ENCODE assay signal across 8 mouse cellular contexts in genomic region chr10:43751881-43752675, GRCm38 (mm10).
DNase-seq lines count a peak whose midpoint lies in the region; ATAC-seq and TF ChIP-seq lines count a peak whose summit lies in the region.
"Had no signal": no experiment of that assay in that cellular context is flagged by ENCODE, and none has a peak within 500 bp of the region (broad histone marks: within the 10 kb centered on the region; RNA-seq: fewer than 3 reads in every experiment).

No protein-coding gene starts in this region.

- 0 out of 2 replicates have a peak overlapping the region, but pooled peaks have one; percentile 39 for H3K27ac ChIP-seq in MEL (ENCODE audit: control insufficient read depth, low read depth, low read length)
- no peak overlapping the region for H3K27ac ChIP-seq in hindbrain, embryonic 11.5 days (ENCODE audit: low read depth, low read length)
- no peak overlapping the region for H3K27ac ChIP-seq in thymus, adult 2 months (ENCODE audit: control insufficient read depth, insufficient read depth, low read length)
- H3K27ac ChIP-seq: embryonic facial prominence, embryonic 13.5 days had no signal

- no peak for TF ChIP-seq CTCF in MEL (IDR thresholded peaks at IDR 0.05 in 2 of 3, conservative IDR thresholded peaks at IDR 0.05 in 1 of 3; ENCODE audit: control insufficient read depth in 1 of 3, insufficient read depth in 1 of 3, low read depth in 2 of 3, low read length in 3 of 3, poor library complexity in 1 of 3, severe bottlenecking in 1 of 3)
- no peak for TF ChIP-seq CTCF in thymus, adult 2 months (IDR thresholded peaks at IDR 0.05; ENCODE audit: borderline replicate concordance, control insufficient read depth, extremely low read depth, insufficient read depth, low read length, poor library complexity)

- no peaks in the 10 kb centered on the region for H3K27me3 ChIP-seq in MEL (ENCODE audit: control insufficient read depth in 1 of 2, insufficient read depth in 2 of 2, low read length in 2 of 2)
- no peaks in the 10 kb centered on the region for H3K27me3 ChIP-seq in hindbrain, embryonic 11.5 days (ENCODE audit: control insufficient read depth, insufficient read depth, low read length)
- H3K27me3 ChIP-seq in thymus, adult 2 months (ENCODE audit: control insufficient read depth, insufficient read depth, low read length), result no peaks in the 10 kb centered on the region
- H3K27me3 ChIP-seq: embryonic facial prominence, embryonic 13.5 days had no signal

- peak; percentile 88 for DNase-seq in MEL (ENCODE audit: low read depth, low spot score)
- DNase-seq in adrenal gland, adult 2 months, result peak; percentile 49
- DNase-seq in frontal cortex, postnatal 10 days (ENCODE audit: low spot score in 2 of 2), result peak; percentile 39 to 60
- DNase-seq in hindbrain, embryonic 11.5 days (ENCODE audit: low spot score), result peak; percentile 28
- DNase-seq in layer of hippocampus, postnatal 14 days (ENCODE audit: low spot score in 2 of 2), result peak; percentile 35 to 56
- DNase-seq in thymus, adult 2 months, result no peak

- peaks cover 0 to 8% of the 10 kb centered on the region in 2 experiments; a peak in 3 of 4 replicates for H3K4me1 ChIP-seq in MEL (ENCODE audit: control insufficient read depth in 1 of 2, insufficient read depth in 2 of 2, low read length in 2 of 2)
- no peaks in the 10 kb centered on the region for H3K4me1 ChIP-seq in hindbrain, embryonic 11.5 days (replicated peaks; ENCODE audit: control insufficient read depth, insufficient read depth, low read length)
- peaks cover under 1% of the 10 kb centered on the region for H3K4me1 ChIP-seq in thymus, adult 2 months (replicated peaks; ENCODE audit: control insufficient read depth, insufficient read depth, low read length)

- no peaks in the 10 kb centered on the region for H3K9me3 ChIP-seq in MEL (replicated peaks; ENCODE audit: insufficient read depth, low read length)
- H3K9me3 ChIP-seq in hindbrain, embryonic 11.5 days (ENCODE audit: control insufficient read depth, low read length), result no peaks in the 10 kb centered on the region
- H3K9me3 ChIP-seq: embryonic facial prominence, embryonic 13.5 days had no signal

- H3K9ac ChIP-seq in MEL (ENCODE audit: control insufficient read depth, low read depth, low read length, poor library complexity, severe bottlenecking), result no peak overlapping the region
- no peak overlapping the region for H3K9ac ChIP-seq in hindbrain, embryonic 11.5 days (ENCODE audit: low read depth, low read length)
- H3K9ac ChIP-seq: embryonic facial prominence, embryonic 13.5 days had no signal

- TF ChIP-seq RAD21 in MEL (IDR thresholded peaks at IDR 0.05; ENCODE audit: low read depth, low read length), result no peak; the same call in 1 of the 2 replicates

- TF ChIP-seq EP300 in MEL (IDR thresholded peaks at IDR 0.05; ENCODE audit: low read depth in 1 of 2, low read length in 2 of 2), result peak in 1 of 2 experiments; percentile 78; a peak in 3 of 4 replicates

- peaks cover 0 to 7% of the 10 kb centered on the region in 2 experiments; a peak in 2 of 4 replicates for H3K36me3 ChIP-seq in MEL (ENCODE audit: control insufficient read depth in 1 of 2, insufficient read depth in 2 of 2, low read length in 2 of 2)
- H3K36me3 ChIP-seq in hindbrain, embryonic 11.5 days (ENCODE audit: control insufficient read depth, insufficient read depth, low read length), result no peaks in the 10 kb centered on the region
- H3K36me3 ChIP-seq in thymus, adult 2 months (ENCODE audit: control insufficient read depth, insufficient read depth, low read length), result no peaks in the 10 kb centered on the region
- H3K36me3 ChIP-seq: embryonic facial prominence, embryonic 13.5 days had no signal

- H3K4me3 ChIP-seq in MEL (ENCODE audit: control insufficient read depth in 1 of 2, insufficient read depth in 1 of 2, low read depth in 2 of 2, low read length in 2 of 2), result no peak overlapping the region
- no peak overlapping the region for H3K4me3 ChIP-seq in hindbrain, embryonic 11.5 days (ENCODE audit: low read depth, low read length)
- no peak overlapping the region for H3K4me3 ChIP-seq in thymus, adult 2 months (ENCODE audit: control insufficient read depth, insufficient read depth, low read length)
- H3K4me3 ChIP-seq: embryonic facial prominence, embryonic 13.5 days had no signal

- WGBS in hindbrain, embryonic 11.5 days, result 49% methylated on average over 5 of the region's 5 CpGs
- WGBS in thymus, adult 2 months, result 43% methylated on average over 5 of the region's 5 CpGs

- no peak overlapping the region for H3K4me2 ChIP-seq in hindbrain, embryonic 11.5 days (replicated peaks; ENCODE audit: low read depth, low read length)
- H3K4me2 ChIP-seq: embryonic facial prominence, embryonic 13.5 days had no signal

- no peaks in the 10 kb centered on the region for H3K79me2 ChIP-seq in MEL (ENCODE audit: control insufficient read depth, insufficient read depth, low read length, poor library complexity)

- TF ChIP-seq POLR2A in MEL (IDR thresholded peaks at IDR 0.05; ENCODE audit: control insufficient read depth in 1 of 2, insufficient read depth in 1 of 2, low read depth in 1 of 2, low read length in 2 of 2, poor library complexity in 1 of 2), result no peak
- no peak for TF ChIP-seq POLR2A in thymus, adult 2 months (IDR thresholded peaks at IDR 0.05; ENCODE audit: control insufficient read depth, extremely low read depth, insufficient read depth, low read length, poor library complexity)

- ATAC-seq in hindbrain, embryonic 11.5 days (ENCODE audit: low FRiP score), result no peak
- ATAC-seq in monocyte, adult 5-6 weeks (replicated peaks; ENCODE audit: insufficient number of reproducible peaks, low FRiP score, low TSS enrichment, poor library complexity, severe bottlenecking), result peak; percentile 91

TF ChIP-seq in MEL, 35 proteins besides CTCF, POLR2A, EP300 and RAD21:
- no peak for TF ChIP-seq CHD1 (IDR thresholded peaks at IDR 0.05; ENCODE audit: low read depth, low read length)
- no peak for TF ChIP-seq JUND (IDR thresholded peaks at IDR 0.05; ENCODE audit: low read depth, low read length)
- peak; percentile 65; the same call in 1 of the 2 replicates for TF ChIP-seq GATA1 (IDR thresholded peaks at IDR 0.05; ENCODE audit: low read depth, low read length)
- no peak for TF ChIP-seq POLR2AphosphoS2 (IDR thresholded peaks at IDR 0.05; ENCODE audit: low read length)
- no peak for TF ChIP-seq USF2 (IDR thresholded peaks at IDR 0.05; ENCODE audit: borderline replicate concordance in 1 of 2, insufficient read depth in 1 of 2, low read depth in 1 of 2, low read length in 2 of 2)
- peak; percentile 82 for TF ChIP-seq RCOR1 (IDR thresholded peaks at IDR 0.05; ENCODE audit: low read depth, low read length)
- no peak for TF ChIP-seq CHD2 (IDR thresholded peaks at IDR 0.05; ENCODE audit: low read length)
- no peak; the same call in 1 of the 2 replicates for TF ChIP-seq ETS1 (IDR thresholded peaks at IDR 0.05; ENCODE audit: low read depth, low read length)
- no peak for TF ChIP-seq GABPA (IDR thresholded peaks at IDR 0.05; ENCODE audit: low read depth, low read length)
